Mouse (Mus musculus): ENCODE results near the gene Acnat2.

DNA sequence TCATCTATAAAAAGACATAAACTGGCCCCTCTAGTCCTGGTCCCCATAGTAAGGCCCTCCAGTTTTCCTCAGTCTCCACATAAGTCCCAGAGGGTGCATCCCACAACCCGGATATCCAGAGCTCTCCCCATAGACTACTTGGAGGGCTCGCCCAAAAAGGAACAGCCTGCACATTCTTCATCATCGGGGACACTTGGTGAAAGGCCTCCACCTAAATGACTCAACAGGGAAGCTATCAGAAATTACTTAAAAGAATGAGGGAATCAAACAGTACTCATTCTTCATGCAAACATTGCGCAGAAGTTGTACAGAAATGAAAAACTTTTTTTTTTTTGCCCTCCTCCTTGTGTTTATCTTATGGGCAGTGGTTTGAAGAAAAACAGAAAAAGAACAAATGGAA lies 57.5 kb downstream of the Acnat2 start:
- no peak for TF ChIP-seq CTCF (conservative IDR thresholded peaks at IDR 0.05; ENCODE audit: insufficient read depth, insufficient read length, low read depth, low read length)
- no peak for TF ChIP-seq POLR2A (IDR thresholded peaks at IDR 0.05; ENCODE audit: low read depth, low read length)

Measured in kidney, adult 2 months (tissue).